Mouse (Mus musculus): ENCODE data around the gene Kpna6. TPM values are rescaled to one million over a fixed set of nuclear protein-coding genes. Genes with fewer than 3 reads are reported as not detected.

Gene Kpna6
- polyA plus RNA-seq, 1 experiment, result 19.2 TPM

DNA sequence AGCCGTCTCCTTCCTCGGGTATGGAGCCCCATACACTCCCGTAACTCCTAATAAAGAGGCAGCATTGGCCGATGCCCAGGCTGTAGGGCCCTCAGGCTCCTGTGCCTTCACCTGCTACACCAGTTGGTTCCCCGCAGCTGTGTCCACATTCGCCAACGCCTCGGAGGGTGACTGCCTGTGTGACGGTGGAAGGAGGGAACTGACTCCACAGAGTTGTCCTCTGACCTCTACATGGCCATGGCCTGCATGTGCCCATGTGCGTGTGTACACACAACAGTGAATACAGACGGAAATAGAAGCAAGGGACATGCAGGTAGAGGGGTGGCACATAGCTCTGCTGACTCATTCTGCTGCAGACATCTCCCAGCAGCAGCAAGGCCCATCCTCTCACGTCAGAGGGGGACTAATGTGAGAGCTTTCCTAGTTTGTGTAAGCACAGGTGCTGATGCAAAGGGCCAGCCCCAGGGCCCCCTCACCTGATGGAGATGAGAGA, 63.4 kb downstream of the Kpna6 start:
- no peak overlapping the region for H3K4me3 ChIP-seq (replicated peaks; ENCODE audit: control insufficient read depth, low read depth, low read length)
- 74% methylated on average over 12 of the region's 12 CpGs for whole genome bisulfite sequencing
- no peak overlapping the region; the same call in 1 of the 2 replicates for H3K27ac ChIP-seq (ENCODE audit: control insufficient read depth, insufficient read depth, low read depth, low read length, poor library complexity)
- TF ChIP-seq CTCF (IDR thresholded peaks at IDR 0.05; ENCODE audit: control insufficient read depth, insufficient read depth, low read length) (no peak), POLR2A (IDR thresholded peaks at IDR 0.05; ENCODE audit: borderline replicate concordance, control insufficient read depth, low read depth, low read length) (no peak)
- H3K4me1 ChIP-seq (ENCODE audit: control insufficient read depth, insufficient read depth, low read length), result no peaks in the 10 kb centered on the region

DNA sequence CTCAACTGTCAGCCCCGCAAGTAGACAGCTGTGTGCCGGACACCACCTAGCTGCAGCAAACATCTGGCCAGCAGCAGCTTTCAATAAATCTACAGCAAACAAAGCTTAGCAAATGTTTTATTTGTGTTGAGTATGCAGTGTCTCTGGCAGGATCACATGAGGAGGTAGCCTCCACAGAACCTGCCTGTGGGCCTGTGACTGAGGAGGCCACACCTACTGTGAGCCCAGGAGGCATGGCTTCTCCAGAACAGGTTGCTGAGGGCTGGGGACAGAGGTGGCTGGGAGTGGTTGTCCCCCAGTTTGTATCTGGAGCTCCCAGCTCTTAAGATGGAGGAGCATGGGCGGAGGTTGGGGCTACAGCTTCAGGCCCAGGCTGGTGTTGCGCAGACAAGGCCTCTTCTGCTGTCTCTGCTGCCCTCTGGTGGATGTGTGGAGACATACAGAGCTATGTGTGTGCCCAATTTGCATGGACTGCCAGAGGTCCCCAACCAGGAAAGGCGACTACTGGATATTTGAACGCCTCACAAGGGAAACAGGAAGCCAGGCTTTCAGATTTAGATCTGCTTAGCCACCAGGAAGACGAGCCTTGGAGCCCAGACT, 64.0 kb downstream of the Kpna6 start:
- Histone ChIP-seq H3K4me1 (ENCODE audit: control insufficient read depth, insufficient read depth, low read length) (no peaks in the 10 kb centered on the region), H3K4me3 (replicated peaks; ENCODE audit: control insufficient read depth, low read depth, low read length) (no peak overlapping the region), H3K27ac (ENCODE audit: control insufficient read depth, insufficient read depth, low read depth, low read length, poor library complexity) (no peak overlapping the region)
- TF ChIP-seq POLR2A (IDR thresholded peaks at IDR 0.05; ENCODE audit: borderline replicate concordance, control insufficient read depth, low read depth, low read length), result no peak
- TF ChIP-seq CTCF (IDR thresholded peaks at IDR 0.05; ENCODE audit: control insufficient read depth, insufficient read depth, low read length), result peak; percentile 98
- 36% methylated on average over 7 of the region's 7 CpGs for WGBS

DNA sequence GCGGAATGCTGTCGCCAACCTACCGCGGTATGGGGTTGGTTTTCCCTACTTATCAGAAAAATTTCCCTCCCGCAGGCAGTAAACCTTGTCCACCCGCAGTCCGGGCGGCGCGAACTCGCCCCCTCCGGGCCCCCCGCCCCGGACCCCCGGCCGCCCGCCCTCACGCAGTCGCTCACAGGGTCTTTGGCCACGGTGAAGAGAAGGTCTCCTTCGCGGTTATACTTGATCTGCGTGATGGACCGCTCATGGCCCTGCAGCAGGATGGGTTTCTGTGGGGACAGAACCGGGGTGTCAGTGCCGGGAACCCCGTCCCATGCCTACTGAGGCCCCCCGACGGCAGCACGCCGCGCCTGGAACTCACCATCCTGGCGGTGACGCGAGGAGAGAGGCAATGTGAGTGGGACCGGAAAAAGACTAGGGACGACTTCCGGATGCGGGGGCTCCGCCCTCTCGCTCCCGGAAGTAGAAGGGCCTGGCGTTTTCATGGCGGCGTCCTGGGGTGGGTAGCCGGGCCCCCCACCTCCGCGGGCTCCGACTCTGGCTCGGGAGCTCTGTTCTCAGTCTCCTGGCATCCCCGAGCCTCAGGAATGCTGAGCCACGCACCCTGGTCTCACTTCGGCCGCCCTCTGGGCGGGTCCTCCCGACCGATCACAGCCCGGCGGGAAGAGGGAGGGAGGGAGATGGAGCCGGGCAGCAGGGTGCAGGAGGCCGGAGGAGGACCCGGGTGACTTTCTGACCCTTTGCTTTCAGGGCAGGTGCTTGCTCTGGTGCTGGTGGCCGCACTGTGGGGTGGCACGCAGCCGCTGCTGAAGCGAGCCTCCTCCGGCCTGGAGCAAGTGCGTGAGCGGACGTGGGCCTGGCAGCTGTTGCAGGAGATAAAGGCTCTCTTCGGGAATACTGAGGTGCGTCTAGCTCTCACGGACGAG, 72.1 kb downstream of the Kpna6 start, which contains the start of the genes Eif3i and Tmem234:
TSS of gene Eif3i (minus strand) at position 416 of the 926 bp plus-strand sequence.
TSS of gene Tmem234 (plus strand) at position 436 of the 926 bp plus-strand sequence.
- Histone ChIP-seq H3K27ac (ENCODE audit: control insufficient read depth, insufficient read depth, low read depth, low read length, poor library complexity) (peak within 1 kb of the TSS; percentile 43), H3K4me1 (ENCODE audit: control insufficient read depth, insufficient read depth, low read length) (peaks cover 4% of the 10 kb centered on the region; the same call in 1 of the 2 replicates), H3K4me3 (replicated peaks; ENCODE audit: control insufficient read depth, low read depth, low read length) (peak within 1 kb of the TSS; percentile 87)
- WGBS, result under 1% methylated on average over 74 of the region's 74 CpGs
- peak; percentile 74; the same call in 1 of the 2 replicates for TF ChIP-seq POLR2A (IDR thresholded peaks at IDR 0.05; ENCODE audit: borderline replicate concordance, control insufficient read depth, low read depth, low read length)
- no peak for TF ChIP-seq CTCF (IDR thresholded peaks at IDR 0.05; ENCODE audit: control insufficient read depth, insufficient read depth, low read length)

Other genes with a start within 250 kb of the Kpna6 start
- not detected in 2 replicates for gene Zbtb8b, start 231.9 kb downstream of the Kpna6 start, polyA plus RNA-seq (2011; ENCODE audit: insufficient read depth, insufficient read length, low replicate concordance, missing spikeins)
- gene Bsdc1, start 211.2 kb downstream of the Kpna6 start, polyA plus RNA-seq (2011; ENCODE audit: insufficient read depth, insufficient read length, low replicate concordance, missing spikeins), result 96.2 and 127 TPM in 2 replicates
- not detected in 2 replicates for gene Tssk3, start 181.7 kb downstream of the Kpna6 start, polyA plus RNA-seq (2011; ENCODE audit: insufficient read depth, insufficient read length, low replicate concordance, missing spikeins)
- gene Fam229a, start 181.6 kb downstream of the Kpna6 start, polyA plus RNA-seq (2011; ENCODE audit: insufficient read depth, insufficient read length, low replicate concordance, missing spikeins), result 2.8 TPM in 1 of 2 replicates, not detected in the other
- gene Marcksl1, start 159.2 kb downstream of the Kpna6 start, polyA plus RNA-seq (2011; ENCODE audit: insufficient read depth, insufficient read length, low replicate concordance, missing spikeins), result 14.6 and 53.8 TPM in 2 replicates
- 78.4 and 100 TPM in 2 replicates for gene Hdac1, start 130.1 kb downstream of the Kpna6 start, polyA plus RNA-seq (2011; ENCODE audit: insufficient read depth, insufficient read length, low replicate concordance, missing spikeins)
- gene Lck, start 99.1 kb downstream of the Kpna6 start, polyA plus RNA-seq (2011; ENCODE audit: insufficient read depth, insufficient read length, low replicate concordance, missing spikeins), result 10.2 and 17.8 TPM in 2 replicates
- 9.0 TPM in 2 replicates for gene Fam167b, start 94.2 kb downstream of the Kpna6 start, polyA plus RNA-seq (2011; ENCODE audit: insufficient read depth, insufficient read length, low replicate concordance, missing spikeins)
- 105 and 123 TPM in 2 replicates for gene Eif3i, start 72.1 kb downstream of the Kpna6 start, polyA plus RNA-seq (2011; ENCODE audit: insufficient read depth, insufficient read length, low replicate concordance, missing spikeins)
- gene Tmem234, start 72.1 kb downstream of the Kpna6 start, polyA plus RNA-seq (2011; ENCODE audit: insufficient read depth, insufficient read length, low replicate concordance, missing spikeins), result 71.2 and 118 TPM in 2 replicates
- gene Dcdc2b, start 58.5 kb downstream of the Kpna6 start, polyA plus RNA-seq (2011; ENCODE audit: insufficient read depth, insufficient read length, low replicate concordance, missing spikeins), result 3.5 and 12.6 TPM in 2 replicates
- 11.1 and 11.6 TPM in 2 replicates for gene Iqcc, start 53.7 kb downstream of the Kpna6 start, polyA plus RNA-seq (2011; ENCODE audit: insufficient read depth, insufficient read length, low replicate concordance, missing spikeins)
- 42.2 and 75.8 TPM in 2 replicates for gene Ccdc28b, start 48.8 kb downstream of the Kpna6 start, polyA plus RNA-seq (2011; ENCODE audit: insufficient read depth, insufficient read length, low replicate concordance, missing spikeins)
- 22.8 and 43.7 TPM in 2 replicates for gene Txlna, start 31.7 kb downstream of the Kpna6 start, polyA plus RNA-seq (2011; ENCODE audit: insufficient read depth, insufficient read length, low replicate concordance, missing spikeins)
- 3.7 and 9.3 TPM in 2 replicates for gene Tmem39b, start 24.1 kb upstream of the Kpna6 start, polyA plus RNA-seq (2011; ENCODE audit: insufficient read depth, insufficient read length, low replicate concordance, missing spikeins)
- gene Khdrbs1, start 69.5 kb upstream of the Kpna6 start, polyA plus RNA-seq (2011; ENCODE audit: insufficient read depth, insufficient read length, low replicate concordance, missing spikeins), result 33.6 and 40.4 TPM in 2 replicates
- gene Ptp4a2, start 138.5 kb upstream of the Kpna6 start, polyA plus RNA-seq (2011; ENCODE audit: insufficient read depth, insufficient read length, low replicate concordance, missing spikeins), result 70.4 and 92.1 TPM in 2 replicates